Mouse (Mus musculus): ENCODE measurements at regions not wholly inside any gene's neighbourhood (a gene's known extent, or its start where the extent isn't known, plus 50 kb on each side); places are given as distances from the start of the nearest gene placed in this dataset.

GRCm38 (mm10) chr1:80131354-80131753 lies 86.9 kb downstream of the Fam124b start:
- no peak for TF ChIP-seq GATA1 (IDR thresholded peaks at IDR 0.05; ENCODE audit: low read length)

- no peak for TF ChIP-seq GATA1 (IDR thresholded peaks at IDR 0.05; ENCODE audit: low read length)
These were observed 94.3 kb downstream of the Fam124b start for GRCm38 (mm10) chr1:80123966-80124365.

GRCm38 (mm10) chr1:80115913-80116312 lies 102.4 kb downstream of the Fam124b start:
- no peak for TF ChIP-seq GATA1 (IDR thresholded peaks at IDR 0.05; ENCODE audit: low read length)

GRCm38 (mm10) chr1:80107747-80108476 lies 110.4 kb downstream of the Fam124b start:
- TF ChIP-seq GATA1 (IDR thresholded peaks at IDR 0.05; ENCODE audit: low read length) = no peak

GRCm38 (mm10) chr1:80106269-80106668 lies 112.0 kb downstream of the Fam124b start:
- TF ChIP-seq GATA1 (IDR thresholded peaks at IDR 0.05; ENCODE audit: low read length) = no peak

GRCm38 (mm10) chr1:80098266-80098665 lies 120.0 kb downstream of the Fam124b start:
- TF ChIP-seq GATA1 (IDR thresholded peaks at IDR 0.05; ENCODE audit: low read length) = no peak

GRCm38 (mm10) chr1:80091800-80092199 lies 126.5 kb downstream of the Fam124b start:
- no peak for TF ChIP-seq GATA1 (IDR thresholded peaks at IDR 0.05; ENCODE audit: low read length)

GRCm38 (mm10) chr1:80091350-80091749 lies 126.9 kb downstream of the Fam124b start:
- no peak for TF ChIP-seq GATA1 (IDR thresholded peaks at IDR 0.05; ENCODE audit: low read length)

GRCm38 (mm10) chr1:80088651-80089050 lies 129.6 kb downstream of the Fam124b start:
- no peak for TF ChIP-seq GATA1 (IDR thresholded peaks at IDR 0.05; ENCODE audit: low read length)

- TF ChIP-seq GATA1 (IDR thresholded peaks at IDR 0.05; ENCODE audit: low read length) = no peak
These were observed 141.9 kb downstream of the Fam124b start for GRCm38 (mm10) chr1:80076357-80076756.

- no peak for TF ChIP-seq GATA1 (IDR thresholded peaks at IDR 0.05; ENCODE audit: low read length)
These were observed 143.9 kb downstream of the Fam124b start for GRCm38 (mm10) chr1:80074376-80074775.

GRCm38 (mm10) chr1:80073950-80074349 lies 144.3 kb downstream of the Fam124b start:
- no peak for TF ChIP-seq GATA1 (IDR thresholded peaks at IDR 0.05; ENCODE audit: low read length)

GRCm38 (mm10) chr1:80069141-80069540 lies 149.1 kb downstream of the Fam124b start:
- no peak for TF ChIP-seq GATA1 (IDR thresholded peaks at IDR 0.05; ENCODE audit: low read length)

- TF ChIP-seq GATA1 (IDR thresholded peaks at IDR 0.05; ENCODE audit: low read length) = no peak
These were observed 156.2 kb downstream of the Fam124b start for GRCm38 (mm10) chr1:80062121-80062520.

GRCm38 (mm10) chr1:80061632-80062031 lies 156.6 kb downstream of the Fam124b start:
- no peak for TF ChIP-seq GATA1 (IDR thresholded peaks at IDR 0.05; ENCODE audit: low read length)

- TF ChIP-seq GATA1 (IDR thresholded peaks at IDR 0.05; ENCODE audit: low read length) = no peak
These were observed 173.1 kb downstream of the Fam124b start for GRCm38 (mm10) chr1:80045141-80045540.

GRCm38 (mm10) chr1:80040409-80040808 lies 177.9 kb downstream of the Fam124b start:
- TF ChIP-seq GATA1 (IDR thresholded peaks at IDR 0.05; ENCODE audit: low read length) = no peak
